Comparison of ENCODE assay signal across 8 mouse cellular contexts in the genomic region with DNA sequence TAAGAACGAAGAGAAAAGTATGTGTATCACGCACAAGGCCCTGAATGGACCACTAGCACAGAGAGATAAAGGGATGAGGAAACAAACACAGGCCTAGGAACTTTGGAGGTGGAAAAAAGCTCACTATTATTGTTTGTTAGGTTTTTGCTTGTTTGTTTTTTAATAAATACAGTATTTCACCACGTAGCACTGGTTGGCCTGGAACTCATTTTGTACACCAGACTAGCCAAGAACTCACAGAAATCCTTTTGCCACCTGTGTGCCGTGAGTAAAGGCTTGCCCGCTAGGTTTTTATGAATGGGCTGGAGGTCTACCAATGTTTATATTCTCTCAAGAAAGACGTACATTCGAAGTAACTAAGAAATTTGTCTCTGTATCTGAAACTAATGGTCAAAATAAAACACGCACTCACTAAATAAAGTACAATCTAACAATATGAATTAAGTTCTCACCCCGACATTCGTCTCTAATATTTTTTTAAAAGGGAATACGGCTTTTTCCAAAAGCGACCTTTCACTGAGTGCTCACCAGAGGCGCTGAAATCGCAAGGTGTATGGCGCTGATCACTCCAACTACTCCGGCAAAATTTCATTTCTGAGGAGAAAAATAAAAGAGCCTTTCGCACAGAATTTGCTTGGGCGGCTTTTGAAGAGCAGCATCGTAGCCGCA. TPM values are rescaled to one million over a fixed set of nuclear protein-coding genes. Genes with fewer than 3 reads are reported as not detected.
DNase-seq lines count a peak whose midpoint lies in the region; ATAC-seq and TF ChIP-seq lines count a peak whose summit lies in the region.

No protein-coding gene starts in this region.

- DNase-seq in heart, postnatal 25 days (ENCODE audit: low spot score): no peak
- DNase-seq in MEL (ENCODE audit: low read depth, low spot score): peak; percentile 82
- DNase-seq in heart, postnatal 0 days (ENCODE audit: low spot score): no peak
- DNase-seq in midbrain, embryonic 11.5 days (ENCODE audit: low spot score, missing footprints): no peak
- DNase-seq in adrenal gland, postnatal 25 days: no peak
- no peak for DNase-seq in left cerebral cortex, postnatal 25 days (ENCODE audit: low spot score in 2 of 2)
- DNase-seq in adrenal gland, adult 2 months: no peak

- peaks cover 2 to 15% of the 10 kb centered on the region in 2 experiments; a peak in 2 of 4 replicates for H3K4me1 ChIP-seq in heart, embryonic 14.5 days (ENCODE audit: control insufficient read depth in 2 of 2, insufficient read depth in 2 of 2, low read length in 2 of 2)
- peaks cover 6 to 11% of the 10 kb centered on the region in 2 experiments for H3K4me1 ChIP-seq in MEL (ENCODE audit: control insufficient read depth in 1 of 2, insufficient read depth in 2 of 2, low read length in 2 of 2)
- peaks cover 4% of the 10 kb centered on the region for H3K4me1 ChIP-seq in heart, postnatal 0 days (ENCODE audit: control insufficient read depth, insufficient read depth)
- peaks cover 8% of the 10 kb centered on the region; the same call in 1 of the 2 replicates for H3K4me1 ChIP-seq in midbrain, embryonic 11.5 days (ENCODE audit: control insufficient read depth, insufficient read depth, low read length)

- peak; percentile 4 to 60; a peak in 2 of 4 replicates for TF ChIP-seq EP300 in MEL (IDR thresholded peaks at IDR 0.05; ENCODE audit: low read depth in 1 of 2, low read length in 2 of 2)
- TF ChIP-seq EP300 in heart, postnatal 0 days (IDR thresholded peaks at IDR 0.05; ENCODE audit: low read depth): no peak

- H3K27me3 ChIP-seq in heart, embryonic 14.5 days (ENCODE audit: control insufficient read depth, insufficient read depth, low read length): no peaks in the 10 kb centered on the region
- no peaks in the 10 kb centered on the region for H3K27me3 ChIP-seq in MEL (ENCODE audit: control insufficient read depth in 1 of 2, insufficient read depth in 2 of 2, low read length in 2 of 2)
- no peaks in the 10 kb centered on the region for H3K27me3 ChIP-seq in heart, postnatal 0 days (ENCODE audit: control insufficient read depth, insufficient read depth, low read length)
- H3K27me3 ChIP-seq in midbrain, embryonic 11.5 days (ENCODE audit: control insufficient read depth, insufficient read depth, low read length): no peaks in the 10 kb centered on the region

- 7% methylated on average over 20 of the region's 20 CpGs for WGBS in heart, embryonic 14.5 days
- 6% methylated on average over 20 of the region's 20 CpGs for WGBS in heart, postnatal 0 days
- 14% methylated on average over 20 of the region's 20 CpGs for WGBS in midbrain, embryonic 11.5 days

- no peak; the same call in 1 of the 2 replicates for TF ChIP-seq RAD21 in MEL (IDR thresholded peaks at IDR 0.05; ENCODE audit: low read depth, low read length)

- no peaks in the 10 kb centered on the region for H3K9me3 ChIP-seq in heart, embryonic 14.5 days (ENCODE audit: control insufficient read depth, low read length)
- no peaks in the 10 kb centered on the region for H3K9me3 ChIP-seq in MEL (replicated peaks; ENCODE audit: insufficient read depth, low read length)
- no peaks in the 10 kb centered on the region for H3K9me3 ChIP-seq in heart, postnatal 0 days (replicated peaks; ENCODE audit: control insufficient read depth, low read length)
- H3K9me3 ChIP-seq in midbrain, embryonic 11.5 days (ENCODE audit: control insufficient read depth, low read length): no peaks in the 10 kb centered on the region

- no peak for ATAC-seq in heart, embryonic 14.5 days (ENCODE audit: insufficient number of reproducible peaks, insufficient read depth, low FRiP score, low read depth)
- no peak for ATAC-seq in heart, postnatal 0 days (ENCODE audit: insufficient read depth, low read depth)
- ATAC-seq in midbrain, embryonic 11.5 days (ENCODE audit: low FRiP score): no peak

- intact Hi-C loops in heart, postnatal 25 days (cut with DNase I): loop anchor here (2.0 to 10.0 kb wide), 2 partner anchors 29 to 113 kb away; partner anchors contain the start of gene Zfp266
- intact Hi-C loops in left cerebral cortex, postnatal 25 days (cut with DNase I): loop anchor here (1.0 to 10.0 kb wide), 3 partner anchors 29 to 153 kb away; partner anchors contain the start of genes Fbxl12, Ubl5, Zfp266 and Zfp846

- TF ChIP-seq CTCF in MEL (IDR thresholded peaks at IDR 0.05 in 2 of 3, conservative IDR thresholded peaks at IDR 0.05 in 1 of 3; ENCODE audit: control insufficient read depth in 1 of 3, insufficient read depth in 1 of 3, low read depth in 2 of 3, low read length in 3 of 3, poor library complexity in 1 of 3, severe bottlenecking in 1 of 3): no peak; a peak in 1 of 6 replicates
- no peak for TF ChIP-seq CTCF in heart, postnatal 0 days (IDR thresholded peaks at IDR 0.05; ENCODE audit: low read depth)

- H3K4me2 ChIP-seq in heart, embryonic 14.5 days (ENCODE audit: low read length): peak overlapping the region; percentile 85
- peak overlapping the region; percentile 87 for H3K4me2 ChIP-seq in heart, postnatal 0 days (ENCODE audit: low read depth, low read length)
- H3K4me2 ChIP-seq in midbrain, embryonic 11.5 days: peak overlapping the region; percentile 74

- no peak for TF ChIP-seq POLR2A in MEL (IDR thresholded peaks at IDR 0.05; ENCODE audit: control insufficient read depth in 1 of 2, insufficient read depth in 1 of 2, low read depth in 1 of 2, low read length in 2 of 2, poor library complexity in 1 of 2)

- H3K36me3 ChIP-seq in heart, embryonic 14.5 days (ENCODE audit: control insufficient read depth, insufficient read depth, low read length): peaks cover 37% of the 10 kb centered on the region
- H3K36me3 ChIP-seq in MEL (ENCODE audit: control insufficient read depth in 1 of 2, insufficient read depth in 2 of 2, low read length in 2 of 2): peaks cover 14 to 24% of the 10 kb centered on the region in 2 experiments
- H3K36me3 ChIP-seq in heart, postnatal 0 days (replicated peaks; ENCODE audit: control insufficient read depth, insufficient read depth, low read length): peaks cover 3% of the 10 kb centered on the region
- H3K36me3 ChIP-seq in midbrain, embryonic 11.5 days (ENCODE audit: control insufficient read depth, insufficient read depth, low read length): peaks cover under 1% of the 10 kb centered on the region; the same call in 1 of the 2 replicates

- peak overlapping the region; percentile 94 for H3K9ac ChIP-seq in heart, embryonic 14.5 days (ENCODE audit: low read length)
- H3K9ac ChIP-seq in MEL (ENCODE audit: control insufficient read depth, low read depth, low read length, poor library complexity, severe bottlenecking): peak overlapping the region; percentile 71
- H3K9ac ChIP-seq in heart, postnatal 0 days (replicated peaks; ENCODE audit: low read depth, low read length): peak overlapping the region; percentile 75
- H3K9ac ChIP-seq in midbrain, embryonic 11.5 days (ENCODE audit: low read length): peak overlapping the region; percentile 93

- peak overlapping the region; percentile 87 to 100 for H3K4me3 ChIP-seq in heart, embryonic 14.5 days (ENCODE audit: control insufficient read depth in 1 of 2, insufficient read depth in 1 of 2, low read depth in 1 of 2, low read length in 2 of 2)
- H3K4me3 ChIP-seq in MEL (ENCODE audit: control insufficient read depth in 1 of 2, insufficient read depth in 1 of 2, low read depth in 2 of 2, low read length in 2 of 2): peak overlapping the region; percentile 74 to 75
- H3K4me3 ChIP-seq in heart, postnatal 0 days (ENCODE audit: low read depth, low read length): peak overlapping the region; percentile 71
- peak overlapping the region; percentile 67 for H3K4me3 ChIP-seq in midbrain, embryonic 11.5 days (ENCODE audit: low read depth, low read length)

- peaks cover 20% of the 10 kb centered on the region for H3K79me2 ChIP-seq in MEL (ENCODE audit: control insufficient read depth, insufficient read depth, low read length, poor library complexity)

- peak overlapping the region; percentile 97 to 100 for H3K27ac ChIP-seq in heart, embryonic 14.5 days (replicated peaks in 1 of 2; ENCODE audit: control insufficient read depth in 1 of 2, insufficient read depth in 1 of 2, low read depth in 2 of 2, low read length in 2 of 2)
- peak overlapping the region; percentile 78 for H3K27ac ChIP-seq in MEL (ENCODE audit: control insufficient read depth, low read depth, low read length)
- peak overlapping the region; percentile 91 for H3K27ac ChIP-seq in heart, postnatal 0 days (ENCODE audit: low read depth)
- peak overlapping the region; percentile 82 for H3K27ac ChIP-seq in midbrain, embryonic 11.5 days (ENCODE audit: low read depth, low read length)

RNA-seq across cellular contexts. Expression of gene Zfp426, which starts 0.6 kb away (rescaled TPM):
- polyA plus RNA-seq in heart, embryonic 14.5 days (2014; fragmentation: Nextera tagmentation; extraction: Ambion mirVana): 13.4 and 15.7 TPM in 2 replicates
- total RNA-seq in heart, postnatal 25 days (2021): 10 to 100 TPM; 10.6 to 12.2 TPM
- total RNA-seq in MEL (2012; rRNA removed): 32.1 and 41.5 TPM in 2 replicates
- polyA plus RNA-seq in MEL (2012; ENCODE audit: insufficient read depth in 1 of 2, insufficient read length in 2 of 2, low read depth in 1 of 2, low replicate concordance in 2 of 2, missing spikeins in 1 of 2): 10 to 100 TPM in 1 of 2 experiments, not detected in 1; 30.7 TPM
- 10.4 and 13.7 TPM in 2 replicates for total RNA-seq in heart, postnatal 0 days (2014; rRNA removed; ENCODE audit: low replicate concordance)
- polyA plus RNA-seq in heart, postnatal 0 days (2015; fragmentation: Nextera tagmentation; extraction: Ambion mirVana): 7.9 and 9.0 TPM in 2 replicates
- polyA plus RNA-seq in midbrain, embryonic 11.5 days (2014; fragmentation: Nextera tagmentation; extraction: Ambion mirVana): 37.3 and 41.7 TPM in 2 replicates
- total RNA-seq in adrenal gland, postnatal 25 days (2021): 21.1 and 30.5 TPM in 2 replicates
- total RNA-seq in left cerebral cortex, postnatal 25 days (2021): 10 to 100 TPM; 26.8 to 27.6 TPM
- 10 to 100 TPM; 22.2 to 25.0 TPM for total RNA-seq in adrenal gland, adult 2 months (2021)
- polyA plus RNA-seq in adrenal gland, adult 2 months (2012; rRNA removed): 2.1 and 2.3 TPM in 2 replicates

RNA-seq across cellular contexts. Expression of gene Zfp266, which starts 29.2 kb away (rescaled TPM):
- 43.5 and 48.8 TPM in 2 replicates for polyA plus RNA-seq in heart, embryonic 14.5 days (2014; fragmentation: Nextera tagmentation; extraction: Ambion mirVana)
- total RNA-seq in heart, postnatal 25 days (2021): 10 to 100 TPM; 22.2 to 29.9 TPM
- 68.1 and 88.0 TPM in 2 replicates for total RNA-seq in MEL (2012; rRNA removed)
- polyA plus RNA-seq in MEL (2012; ENCODE audit: insufficient read depth in 1 of 2, insufficient read length in 2 of 2, low read depth in 1 of 2, low replicate concordance in 2 of 2, missing spikeins in 1 of 2): 10 to 100 TPM; 30.7 to 31.5 TPM
- 26.8 and 50.1 TPM in 2 replicates for total RNA-seq in heart, postnatal 0 days (2014; rRNA removed; ENCODE audit: low replicate concordance)
- 25.4 and 28.7 TPM in 2 replicates for polyA plus RNA-seq in heart, postnatal 0 days (2015; fragmentation: Nextera tagmentation; extraction: Ambion mirVana)
- polyA plus RNA-seq in midbrain, embryonic 11.5 days (2014; fragmentation: Nextera tagmentation; extraction: Ambion mirVana): 127 and 140 TPM in 2 replicates
- 41.7 and 47.2 TPM in 2 replicates for total RNA-seq in adrenal gland, postnatal 25 days (2021)
- total RNA-seq in left cerebral cortex, postnatal 25 days (2021): 10 to 100 TPM; 43.6 to 47.8 TPM
- total RNA-seq in adrenal gland, adult 2 months (2021): 10 to 100 TPM; 36.4 to 39.4 TPM
- 1.1 and 1.3 TPM in 2 replicates for polyA plus RNA-seq in adrenal gland, adult 2 months (2012; rRNA removed)

RNA-seq across cellular contexts. Expression of gene Zfp26, which starts 32.0 kb away (rescaled TPM):
- 14.0 and 15.4 TPM in 2 replicates for polyA plus RNA-seq in heart, embryonic 14.5 days (2014; fragmentation: Nextera tagmentation; extraction: Ambion mirVana)
- total RNA-seq in heart, postnatal 25 days (2021): 10 to 100 TPM in 1 of 2 experiments, 1 to 10 TPM in 1; 9.1 to 11.9 TPM
- total RNA-seq in MEL (2012; rRNA removed): 50.5 and 52.5 TPM in 2 replicates
- polyA plus RNA-seq in MEL (2012; ENCODE audit: insufficient read depth in 1 of 2, insufficient read length in 2 of 2, low read depth in 1 of 2, low replicate concordance in 2 of 2, missing spikeins in 1 of 2): 10 to 100 TPM; 18.5 to 55.4 TPM
- 10.0 and 13.4 TPM in 2 replicates for total RNA-seq in heart, postnatal 0 days (2014; rRNA removed; ENCODE audit: low replicate concordance)
- polyA plus RNA-seq in heart, postnatal 0 days (2015; fragmentation: Nextera tagmentation; extraction: Ambion mirVana): 3.8 and 5.7 TPM in 2 replicates
- 30.9 and 34.9 TPM in 2 replicates for polyA plus RNA-seq in midbrain, embryonic 11.5 days (2014; fragmentation: Nextera tagmentation; extraction: Ambion mirVana)
- total RNA-seq in adrenal gland, postnatal 25 days (2021): 17.1 and 28.7 TPM in 2 replicates
- 10 to 100 TPM; 23.6 to 25.7 TPM for total RNA-seq in left cerebral cortex, postnatal 25 days (2021)
- total RNA-seq in adrenal gland, adult 2 months (2021): 10 to 100 TPM; 15.5 to 18.1 TPM
- 0.49 and 0.58 TPM in 2 replicates for polyA plus RNA-seq in adrenal gland, adult 2 months (2012; rRNA removed)
